Mouse (Mus musculus) liver, embryonic 12.5 days (tissue): Measurements from ENCODE around the gene Itpa. TPM values are rescaled to one million over a fixed set of nuclear protein-coding genes. Genes with fewer than 3 reads are reported as not detected.

Experiments used
- ATAC-seq: fragments of 200-750 bp; cut with Nextera tagmentation; 2 replicates; pipeline ENCODE4 v1.8.0; 2017; ENCODE audit warnings: moderate number of reproducible peaks, mild to moderate bottlenecking, moderate library complexity
- H3K27ac ChIP-seq: fragments of 300-500 bp; sonication (generic); 2 replicates; pipeline ENCODE4 v1.5.1; 2016; ENCODE audit warnings: mild to moderate bottlenecking
- H3K27me3 ChIP-seq: fragments of 300-500 bp; sonication (generic); replicated peaks from 2 replicates; pipeline ENCODE4 v1.6.1; 2016; ENCODE audit warnings: mild to moderate bottlenecking, moderate library complexity
- H3K36me3 ChIP-seq: fragments of 300-500 bp; sonication (generic); 2 replicates; pipeline ENCODE4 v1.6.1; 2016; ENCODE audit warnings: mild to moderate bottlenecking, moderate library complexity
- H3K4me1 ChIP-seq: fragments of 300-500 bp; sonication (generic); 2 replicates; pipeline ENCODE4 v1.6.1; 2016
- H3K4me2 ChIP-seq: fragments of 300-500 bp; sonication (generic); 2 replicates; pipeline ENCODE4 v1.6.1; 2016; ENCODE audit warnings: mild to moderate bottlenecking, moderate library complexity
- H3K4me3 ChIP-seq: fragments of 300-500 bp; sonication (generic); 2 replicates; pipeline ENCODE4 v1.5.1; 2016; ENCODE audit warnings: mild to moderate bottlenecking, moderate library complexity
- H3K9ac ChIP-seq: fragments of 300-500 bp; sonication (generic); 2 replicates; pipeline ENCODE4 v1.6.1; 2016; ENCODE audit warnings: mild to moderate bottlenecking, moderate library complexity
- H3K9me3 ChIP-seq: fragments of 300-500 bp; sonication (generic); replicated peaks from 2 replicates; pipeline ENCODE4 v1.6.1; 2016; ENCODE audit warnings: mild to moderate bottlenecking, moderate library complexity
- WGBS: fragments of 180-500 bp; shearing (Covaris S2); methylation state at CpG from one replicate; pipeline ENCODE4 v1.1.7; 2016; ENCODE audit not compliant: insufficient replicate concordance; 5-methylcytosine and 5-hydroxymethylcytosine counted together
- polyA plus RNA-seq: library from polyadenylated mRNA; unstranded; fragments of >200 nt; fragmentation: Nextera tagmentation; extraction: Ambion mirVana; gene quantifications from 2 replicates; pipeline ENCODE4 v1.2.1, GENCODE M21; 2016

Gene Itpa
- polyA plus RNA-seq, 1 experiment from 2014 or later = 75.2 TPM

DNA sequence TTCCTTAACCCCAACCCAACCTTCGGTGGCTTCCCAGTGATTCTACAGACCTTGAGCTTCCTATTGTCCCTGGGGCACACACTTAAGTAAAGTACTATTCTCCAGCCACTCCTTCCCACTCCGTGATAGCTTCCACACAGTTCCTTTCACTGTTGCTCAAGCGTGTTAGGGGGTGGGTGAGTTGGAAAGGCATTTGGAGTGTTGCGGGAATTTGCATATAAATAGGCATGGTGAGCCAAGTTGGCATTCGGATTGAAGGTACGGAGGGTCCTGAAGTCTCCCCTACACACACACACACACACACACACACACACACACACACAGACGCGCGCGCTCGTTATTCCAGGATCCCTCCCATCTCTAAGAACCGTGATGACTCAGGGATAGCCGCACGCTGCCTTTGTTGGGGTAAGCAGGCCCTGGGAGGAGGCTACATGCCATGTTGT lies 30.4 kb downstream of the Itpa start:
- Histone ChIP-seq H3K9ac (peak overlapping the region; percentile 49; the same call in 1 of the 2 replicates), H3K4me3 (peak overlapping the region; percentile 59), H3K4me2 (peak overlapping the region; percentile 90), H3K4me1 (peaks cover 18% of the 10 kb centered on the region), H3K27ac (no peak overlapping the region), H3K9me3 (no peaks in the 10 kb centered on the region), H3K27me3 (peaks cover 70% of the 10 kb centered on the region), H3K36me3 (no peaks in the 10 kb centered on the region)
- no peak for ATAC-seq
- WGBS = 9% methylated on average over 14 of the region's 14 CpGs

DNA sequence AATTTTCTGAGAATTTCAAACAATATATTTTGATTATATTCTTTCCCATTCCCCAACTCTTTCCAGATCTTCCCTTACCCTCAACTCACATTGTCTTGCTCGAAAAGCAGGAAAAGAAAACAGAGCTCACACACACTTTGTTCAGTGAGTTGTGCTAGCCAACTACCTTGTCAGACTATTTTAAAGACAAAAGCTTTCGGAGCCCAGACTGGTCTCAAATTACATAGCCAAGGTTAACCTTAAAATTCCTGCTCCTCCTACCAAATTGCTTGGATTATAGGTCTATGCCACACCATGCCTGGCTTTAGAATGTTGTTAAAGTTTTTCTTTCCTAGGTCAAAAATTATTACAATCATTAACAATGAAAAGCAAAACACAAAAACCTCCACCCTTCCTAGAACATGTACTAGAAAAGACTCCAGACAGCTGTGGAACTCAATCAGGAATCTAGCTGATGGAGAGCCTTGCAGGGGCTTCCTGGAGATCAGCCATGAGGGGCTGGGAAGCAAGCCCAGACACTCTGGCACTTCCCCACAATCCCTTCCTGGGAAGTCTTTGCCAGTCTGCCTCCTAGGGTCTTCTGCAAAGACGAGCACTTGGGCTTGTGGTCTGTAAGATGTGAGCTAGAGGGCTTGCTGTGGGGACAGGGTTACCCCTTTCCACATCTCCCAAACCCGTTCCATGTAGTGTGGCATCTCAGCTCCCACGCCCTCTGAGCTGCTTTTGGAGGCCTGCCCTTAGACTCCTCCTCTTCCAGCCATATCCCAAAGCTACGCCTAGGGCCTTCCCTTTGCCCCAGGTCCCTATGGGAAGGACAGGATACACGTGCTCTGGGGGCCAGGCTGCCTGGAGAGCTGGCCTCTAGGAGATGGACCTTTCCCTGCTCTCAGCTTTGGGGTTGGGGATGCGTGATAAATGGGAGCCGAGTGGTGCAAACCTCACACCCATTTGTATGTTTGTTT lies 36.9 kb downstream of the Itpa start:
- H3K9ac ChIP-seq = no peak overlapping the region
- no peaks in the 10 kb centered on the region for H3K36me3 ChIP-seq
- H3K4me1 ChIP-seq = peaks cover 15% of the 10 kb centered on the region
- no peak for ATAC-seq
- no peak overlapping the region for H3K4me2 ChIP-seq
- peaks cover 15% of the 10 kb centered on the region for H3K27me3 ChIP-seq
- WGBS = 53% methylated on average over 9 of the region's 9 CpGs
- H3K27ac ChIP-seq = no peak overlapping the region
- H3K9me3 ChIP-seq = no peaks in the 10 kb centered on the region
- no peak overlapping the region for H3K4me3 ChIP-seq

GRCm38 (mm10) chr2:130705178-130705577 lies 37.8 kb downstream of the Itpa start:
- 57% methylated on average over 6 of the region's 6 CpGs for WGBS
- Histone ChIP-seq H3K27ac (no peak overlapping the region), H3K4me1 (peaks cover 15% of the 10 kb centered on the region), H3K9me3 (no peaks in the 10 kb centered on the region), H3K4me3 (no peak overlapping the region), H3K9ac (no peak overlapping the region), H3K4me2 (no peak overlapping the region), H3K36me3 (no peaks in the 10 kb centered on the region), H3K27me3 (peaks cover 7% of the 10 kb centered on the region; the same call in 1 of the 2 replicates)
- no peak for ATAC-seq

GRCm38 (mm10) chr2:130706602-130707001 lies 39.2 kb downstream of the Itpa start:
- peaks cover 15% of the 10 kb centered on the region for H3K4me1 ChIP-seq
- H3K27ac ChIP-seq = 0 out of 2 replicates have a peak overlapping the region, but pooled peaks have one; percentile 32
- no peak overlapping the region for H3K9ac ChIP-seq
- H3K4me3 ChIP-seq = no peak overlapping the region
- WGBS = 55% methylated on average over 4 of the region's 4 CpGs
- no peaks in the 10 kb centered on the region for H3K27me3 ChIP-seq
- no peak overlapping the region for H3K4me2 ChIP-seq
- H3K36me3 ChIP-seq = peaks cover 8% of the 10 kb centered on the region; the same call in 1 of the 2 replicates
- ATAC-seq = no peak
- no peaks in the 10 kb centered on the region for H3K9me3 ChIP-seq

- Histone ChIP-seq H3K4me1 (peaks cover 15% of the 10 kb centered on the region), H3K4me2 (no peak overlapping the region), H3K27me3 (no peaks in the 10 kb centered on the region), H3K4me3 (no peak overlapping the region), H3K27ac (0 out of 2 replicates have a peak overlapping the region, but pooled peaks have one; percentile 32), H3K9ac (no peak overlapping the region), H3K36me3 (peaks cover 12% of the 10 kb centered on the region), H3K9me3 (no peaks in the 10 kb centered on the region)
- ATAC-seq = no peak
- WGBS = 26% methylated on average over 10 of the region's 10 CpGs
Measured at GRCm38 (mm10) chr2:130707057-130707456, 39.6 kb downstream of the Itpa start.

- Histone ChIP-seq H3K9me3 (no peaks in the 10 kb centered on the region), H3K36me3 (peaks cover 28% of the 10 kb centered on the region), H3K27ac (no peak overlapping the region), H3K9ac (no peak overlapping the region), H3K4me1 (no peaks in the 10 kb centered on the region), H3K4me2 (no peak overlapping the region), H3K27me3 (no peaks in the 10 kb centered on the region), H3K4me3 (no peak overlapping the region)
- ATAC-seq = no peak
- WGBS = 56% methylated on average over 6 of the region's 6 CpGs
Measured at GRCm38 (mm10) chr2:130717951-130718350, 50.5 kb downstream of the Itpa start.

DNA sequence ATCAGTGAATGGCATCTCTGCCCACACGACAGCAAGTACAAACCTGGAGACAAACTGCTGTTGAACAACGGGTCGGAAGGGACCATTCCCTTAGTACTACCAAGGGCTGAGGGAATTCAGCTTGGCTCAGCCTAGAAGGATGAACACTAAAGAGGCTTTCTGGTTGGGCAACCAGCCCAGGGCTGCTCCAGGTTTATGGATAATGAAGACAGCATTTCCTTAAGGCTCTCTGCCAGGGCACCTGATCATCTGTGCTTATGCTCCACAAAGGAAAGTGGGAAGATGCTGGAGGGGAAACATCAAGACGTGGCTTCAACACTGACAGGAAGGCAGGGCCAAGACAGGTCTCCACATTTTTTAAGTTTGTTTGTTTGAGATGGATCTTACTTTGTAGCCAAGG lies 57.0 kb downstream of the Itpa start:
- Histone ChIP-seq H3K4me2 (no peak overlapping the region), H3K9ac (no peak overlapping the region), H3K4me1 (no peaks in the 10 kb centered on the region), H3K36me3 (peaks cover 41% of the 10 kb centered on the region), H3K9me3 (no peaks in the 10 kb centered on the region), H3K27me3 (no peaks in the 10 kb centered on the region), H3K4me3 (no peak overlapping the region), H3K27ac (no peak overlapping the region)
- ATAC-seq = no peak
- 63% methylated on average over 4 of the region's 4 CpGs for WGBS

- no peak overlapping the region for H3K9ac ChIP-seq
- 56% methylated on average over 1 of the region's 1 CpGs for WGBS
- H3K36me3 ChIP-seq = peaks cover 57% of the 10 kb centered on the region
- H3K4me2 ChIP-seq = no peak overlapping the region
- no peaks in the 10 kb centered on the region for H3K9me3 ChIP-seq
- no peak overlapping the region for H3K27ac ChIP-seq
- no peak for ATAC-seq
- H3K27me3 ChIP-seq = no peaks in the 10 kb centered on the region
- H3K4me1 ChIP-seq = no peaks in the 10 kb centered on the region
- H3K4me3 ChIP-seq = no peak overlapping the region
Measured at GRCm38 (mm10) chr2:130727752-130728151, 60.3 kb downstream of the Itpa start.

DNA sequence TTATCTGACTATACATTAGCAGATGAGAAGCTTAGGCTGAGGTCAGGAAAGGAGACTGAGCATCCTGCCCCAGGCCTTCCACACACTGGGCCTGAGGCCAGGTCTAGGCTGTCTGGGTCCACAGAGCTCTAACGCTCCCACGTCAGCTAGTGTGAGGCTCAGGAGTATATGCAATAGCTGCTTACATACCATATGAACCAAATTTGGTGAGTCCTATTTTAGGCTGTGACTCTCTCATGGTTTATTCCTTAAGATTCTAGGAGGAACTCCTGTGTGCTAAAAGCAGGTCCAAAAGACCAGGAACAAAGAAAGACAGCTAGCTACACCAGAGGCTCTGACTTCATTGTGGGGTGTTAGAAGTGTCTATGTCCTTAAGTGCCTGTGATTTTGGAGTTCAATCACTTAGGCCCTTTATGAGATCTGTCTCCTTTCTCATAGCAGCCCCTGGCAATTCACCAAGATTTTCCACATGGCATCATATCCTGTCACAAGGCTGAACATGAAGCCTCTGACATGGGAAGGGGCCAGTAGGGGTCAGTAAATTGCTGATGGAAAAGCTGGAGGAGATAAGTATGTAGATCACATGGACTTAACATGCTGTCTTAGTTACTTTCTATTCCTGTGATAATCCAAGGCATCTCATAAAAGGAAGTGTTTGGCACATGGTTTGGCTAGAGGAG lies 61.6 kb downstream of the Itpa start:
- Histone ChIP-seq H3K4me3 (no peak overlapping the region), H3K4me1 (no peaks in the 10 kb centered on the region), H3K27me3 (no peaks in the 10 kb centered on the region), H3K36me3 (peaks cover 57% of the 10 kb centered on the region), H3K27ac (no peak overlapping the region), H3K9ac (no peak overlapping the region), H3K4me2 (no peak overlapping the region), H3K9me3 (no peaks in the 10 kb centered on the region)
- WGBS = 84% methylated on average over 2 of the region's 2 CpGs
- no peak for ATAC-seq

GRCm38 (mm10) chr2:130730746-130731145 lies 63.3 kb downstream of the Itpa start:
- Histone ChIP-seq H3K9ac (no peak overlapping the region), H3K27me3 (no peaks in the 10 kb centered on the region), H3K4me3 (no peak overlapping the region), H3K9me3 (no peaks in the 10 kb centered on the region), H3K4me1 (no peaks in the 10 kb centered on the region), H3K4me2 (no peak overlapping the region), H3K27ac (no peak overlapping the region), H3K36me3 (peaks cover 57% of the 10 kb centered on the region)
- ATAC-seq = no peak
- 69% methylated on average over 9 of the region's 9 CpGs for WGBS
